In genomic region chr5:52844319-52844718, GRCm38 (mm10) we compare ENCODE assay signal across 27 mouse cellular contexts. TPM values are rescaled to one million over a fixed set of nuclear protein-coding genes. Genes with fewer than 3 reads are reported as not detected.
DNase-seq lines count a peak whose midpoint lies in the region; ATAC-seq and TF ChIP-seq lines count a peak whose summit lies in the region.
"Had no signal": no experiment of that assay in that cellular context is flagged by ENCODE, and none has a peak within 500 bp of the region (broad histone marks: within the 10 kb centered on the region; RNA-seq: fewer than 3 reads in every experiment).

No protein-coding gene starts in this region.

- ATAC-seq in heart, embryonic 12.5 days (ENCODE audit: insufficient number of reproducible peaks, low FRiP score), result no peak
- no peak for ATAC-seq in lung, embryonic 15.5 days (ENCODE audit: borderline replicate concordance, extremely low read depth, low FRiP score, low TSS enrichment)
- ATAC-seq in lung, postnatal 0 days, result peak; percentile 90
- ATAC-seq: CD4-positive, CD25-positive, alpha-beta regulatory T cell, adult 4 months; forebrain, embryonic 14.5 days; Patski had no signal

- WGBS in heart, embryonic 12.5 days, result 97% methylated on average over 7 of the region's 7 CpGs
- WGBS in lung, embryonic 15.5 days, result 63% methylated on average over 7 of the region's 7 CpGs
- WGBS in lung, postnatal 0 days, result 69% methylated on average over 7 of the region's 7 CpGs

- DNase-seq in heart, adult 11 months, result peak; percentile 34
- DNase-seq in lung, postnatal 10 days, result no peak
- DNase-seq in lung, postnatal 0 days (ENCODE audit: low spot score), result peak; percentile 68
- no peak for DNase-seq in lung, postnatal 36 days
- DNase-seq in ZHBTc4 (ENCODE audit: low read depth, low spot score), result peak; percentile 11
- DNase-seq: adrenal gland, postnatal 10 days; adrenal gland, postnatal 25 days; B cell, adult 2 months; cerebellum, adult 11 months; cerebellum, adult 18-20 months; cerebellum, adult 8-10 months; cerebellum, adult 9-11 months; cerebellum, postnatal 14 days; cerebellum, postnatal 36 days; embryo, embryonic 11 days had no signal

- H3K4me3 ChIP-seq in heart, embryonic 12.5 days, result no peak overlapping the region
- no peak overlapping the region for H3K4me3 ChIP-seq in lung, embryonic 15.5 days
- H3K4me3 ChIP-seq in lung, postnatal 0 days (ENCODE audit: low read depth, low read length), result no peak overlapping the region
- H3K4me3 ChIP-seq: embryonic facial prominence, embryonic 13.5 days; embryonic facial prominence, embryonic 15.5 days; erythroblast, embryonic 14.5 days; forebrain, embryonic 10.5 days; forebrain, embryonic 12.5 days had no signal

- H3K27ac ChIP-seq in heart, embryonic 12.5 days (ENCODE audit: poor library complexity, severe bottlenecking), result no peak overlapping the region
- H3K27ac ChIP-seq in lung, embryonic 15.5 days, result 0 out of 2 replicates have a peak overlapping the region, but pooled peaks have one; percentile 15
- no peak overlapping the region for H3K27ac ChIP-seq in lung, postnatal 0 days (ENCODE audit: low read length)
- H3K27ac ChIP-seq: embryonic facial prominence, embryonic 13.5 days; embryonic facial prominence, embryonic 15.5 days; forebrain, embryonic 10.5 days; forebrain, embryonic 12.5 days had no signal

- H3K4me1 ChIP-seq in heart, embryonic 12.5 days (replicated peaks), result no peaks in the 10 kb centered on the region
- H3K4me1 ChIP-seq in lung, embryonic 15.5 days, result no peaks in the 10 kb centered on the region
- H3K4me1 ChIP-seq in lung, postnatal 0 days (ENCODE audit: insufficient read depth, low read depth, low read length), result no peaks in the 10 kb centered on the region
- H3K4me1 ChIP-seq: embryonic facial prominence, embryonic 13.5 days; embryonic facial prominence, embryonic 15.5 days; forebrain, embryonic 10.5 days; forebrain, embryonic 12.5 days had no signal

- no peak for TF ChIP-seq EP300 in lung, postnatal 0 days (IDR thresholded peaks at IDR 0.05)

- H3K27me3 ChIP-seq in heart, embryonic 12.5 days (replicated peaks), result no peaks in the 10 kb centered on the region
- H3K27me3 ChIP-seq in lung, embryonic 15.5 days, result no peaks in the 10 kb centered on the region
- H3K27me3 ChIP-seq in lung, postnatal 0 days (replicated peaks; ENCODE audit: insufficient read depth, low read length), result no peaks in the 10 kb centered on the region
- H3K27me3 ChIP-seq: CH12.LX; embryonic facial prominence, embryonic 13.5 days; embryonic facial prominence, embryonic 15.5 days; forebrain, embryonic 12.5 days; Patski had no signal

- TF ChIP-seq CTCF in lung, postnatal 0 days (IDR thresholded peaks at IDR 0.05), result no peak

- H3K4me2 ChIP-seq in heart, embryonic 12.5 days, result no peak overlapping the region
- no peak overlapping the region for H3K4me2 ChIP-seq in lung, embryonic 15.5 days
- no peak overlapping the region for H3K4me2 ChIP-seq in lung, postnatal 0 days (replicated peaks; ENCODE audit: low read depth, low read length)
- H3K4me2 ChIP-seq: embryonic facial prominence, embryonic 13.5 days; embryonic facial prominence, embryonic 15.5 days; forebrain, embryonic 12.5 days had no signal

- no peaks in the 10 kb centered on the region for H3K9me3 ChIP-seq in heart, embryonic 12.5 days (replicated peaks)
- no peaks in the 10 kb centered on the region for H3K9me3 ChIP-seq in lung, embryonic 15.5 days
- no peaks in the 10 kb centered on the region for H3K9me3 ChIP-seq in lung, postnatal 0 days (ENCODE audit: low read length)
- H3K9me3 ChIP-seq: embryonic facial prominence, embryonic 13.5 days; embryonic facial prominence, embryonic 15.5 days; forebrain, embryonic 10.5 days; forebrain, embryonic 12.5 days; G1E had no signal

- H3K36me3 ChIP-seq in heart, embryonic 12.5 days, result peaks cover 61% of the 10 kb centered on the region
- peaks cover 68% of the 10 kb centered on the region for H3K36me3 ChIP-seq in lung, embryonic 15.5 days
- H3K36me3 ChIP-seq in lung, postnatal 0 days (ENCODE audit: insufficient read depth, low read length), result peaks cover 23% of the 10 kb centered on the region

- H3K9ac ChIP-seq in heart, embryonic 12.5 days, result no peak overlapping the region
- no peak overlapping the region for H3K9ac ChIP-seq in lung, embryonic 15.5 days
- H3K9ac ChIP-seq in lung, postnatal 0 days (replicated peaks; ENCODE audit: low read depth), result no peak overlapping the region
- H3K9ac ChIP-seq: embryonic facial prominence, embryonic 13.5 days; embryonic facial prominence, embryonic 15.5 days; forebrain, embryonic 12.5 days had no signal

RNA-seq across cellular contexts. Expression of gene Anapc4, which starts 10.5 kb away (rescaled TPM):
- polyA plus RNA-seq in heart, embryonic 12.5 days (2016; fragmentation: Nextera tagmentation; extraction: Ambion mirVana), result 80.9 and 81.0 TPM in 2 replicates
- polyA plus RNA-seq in lung, embryonic 15.5 days (2015; fragmentation: Nextera tagmentation; extraction: Ambion mirVana), result 107 and 113 TPM in 2 replicates
- 65.3 and 66.6 TPM in 2 replicates for polyA plus RNA-seq in lung, postnatal 0 days (2015; fragmentation: Nextera tagmentation; extraction: Ambion mirVana)

Comparison
In these comparisons a context has a peak if more than half of its experiments do, and no peak if none do; other contexts are left out.
1. DNase-seq: peak in heart, adult 11 months (single experiment), lung, postnatal 0 days (single experiment) and ZHBTc4 (single experiment); none in lung, postnatal 10 days (single experiment) and lung, postnatal 36 days (single experiment).